Mouse (Mus musculus) heart, adult 8-10 months (tissue): ENCODE measurements around the gene Gm3594. TPM values are rescaled to one million over a fixed set of nuclear protein-coding genes. Genes with fewer than 3 reads are reported as not detected.
"Not testable (repeated sequence)": the region's sequence is repeated elsewhere in the genome, so short reads cannot be mapped to it uniquely, and the experiment has no call there.

ENCODE experiments used
- DNase-seq: peaks from one replicate; pipeline ENCODE4 v3.0.0; 2022; ENCODE audit warnings: low spot score
- total RNA-seq, 4 experiments: library from RNA; stranded (reverse); gene quantifications; 2 replicates each; pipeline ENCODE4 v1.2.4; 2022

The Gm3594 gene
- not detected for total RNA-seq

- DNase-seq, result not testable (repeated sequence)
Measured at GRCm38 (mm10) chr14:6444511-6444910, at the start of gene Gm3594. Gm3594 (minus strand) TSS chr14:6444611.

GRCm38 (mm10) chr14:6486331-6486730 is 41.9 kb upstream of the Gm3594 start:
- not testable (repeated sequence) for DNase-seq

GRCm38 (mm10) chr14:6485541-6485940 is 41.1 kb upstream of the Gm3594 start:
- not testable (repeated sequence) for DNase-seq

GRCm38 (mm10) chr14:6482126-6482525 is 37.7 kb upstream of the Gm3594 start:
- not testable (repeated sequence) for DNase-seq

GRCm38 (mm10) chr14:6471856-6472255 is 27.4 kb upstream of the Gm3594 start:
- DNase-seq, result not testable (repeated sequence)

- DNase-seq, result not testable (repeated sequence)
Measured at GRCm38 (mm10) chr14:6440774-6441173, 3.6 kb downstream of the Gm3594 start.

- DNase-seq, result not testable (repeated sequence)
Measured at GRCm38 (mm10) chr14:6440206-6440605, 4.2 kb downstream of the Gm3594 start.

- peak; percentile 42 for DNase-seq
Measured at GRCm38 (mm10) chr14:6426766-6427165, 17.6 kb downstream of the Gm3594 start.

GRCm38 (mm10) chr14:6426353-6426752 is 18.1 kb downstream of the Gm3594 start:
- not testable (repeated sequence) for DNase-seq

- DNase-seq, result not testable (repeated sequence)
Measured at GRCm38 (mm10) chr14:6412382-6412781, 32.0 kb downstream of the Gm3594 start, which contains the start of gene Gm3591. Gm3591 (minus strand) TSS chr14:6412482.

- not testable (repeated sequence) for DNase-seq
Measured at GRCm38 (mm10) chr14:6390219-6390618, 54.2 kb downstream of the Gm3594 start, which contains the start of gene Gm16440. Gm16440 (minus strand) TSS chr14:6390319.

Other genes with a start within 250 kb of the Gm3594 start
- under 1 TPM in 3 of 4 experiments, not detected in 1; 0.12 to 0.29 (median 0.16) TPM for gene Gm21560, start 225.3 kb downstream of the Gm3594 start, total RNA-seq
- under 1 TPM in 2 of 4 experiments, not detected in 2; 0.29 to 0.60 TPM for gene Gm3411, start 157.4 kb downstream of the Gm3594 start, total RNA-seq
- gene Gm21103, start 139.8 kb downstream of the Gm3594 start, total RNA-seq, result not detected
- not detected for gene Gm3618, start 100.9 kb downstream of the Gm3594 start, total RNA-seq
- not detected for gene Gm16440, start 54.3 kb downstream of the Gm3594 start, total RNA-seq
- under 1 TPM in 2 of 4 experiments, not detected in 2; 0.44 to 0.47 TPM for gene Gm3591, start 32.1 kb downstream of the Gm3594 start, total RNA-seq
- not detected for gene Gm8356, start 92.7 kb upstream of the Gm3594 start, total RNA-seq
- gene Gm3629, start 146.0 kb upstream of the Gm3594 start, total RNA-seq, result not detected
- gene Gm3460, start 177.8 kb upstream of the Gm3594 start, total RNA-seq, result not detected
- not detected for gene Gm10251, start 239.6 kb upstream of the Gm3594 start, total RNA-seq